Mouse (Mus musculus) bone marrow, adult 2 months (tissue): Measurements from ENCODE around the gene Itpr1.

Experiments
- CTCF ChIP-seq: fragments of 200-500 bp; IDR thresholded peaks from 2 replicates; pipeline ENCODE4 v1.5.1; 2011; ENCODE audit warnings: low read length, control low read depth; ENCODE audit not compliant: control insufficient read depth, insufficient read depth
- POLR2A ChIP-seq: fragments of 200-500 bp; IDR thresholded peaks from 2 replicates; pipeline ENCODE4 v1.6.1; 2011; ENCODE audit warnings: low read depth, mild to moderate bottlenecking, control low read depth, low read length, borderline replicate concordance; ENCODE audit not compliant: control insufficient read depth

GRCm38 (mm10) chr6:108557576-108558322 is 344.9 kb downstream of the Itpr1 start:
- TF ChIP-seq CTCF: no peak
- no peak for TF ChIP-seq POLR2A
